Mouse (Mus musculus) forebrain, embryonic 14.5 days (tissue): ENCODE results near the gene Ddn. TPM values are rescaled to one million over a fixed set of nuclear protein-coding genes. Genes with fewer than 3 reads are reported as not detected.
"Not testable (repeated sequence)": the region's sequence is repeated elsewhere in the genome, so short reads cannot be mapped to it uniquely, and the experiment has no call there.

Source experiments
- ATAC-seq: fragments of 200-750 bp; cut with Nextera tagmentation; 2 replicates; pipeline ENCODE4 v1.8.0; 2017; ENCODE audit warnings: mild to moderate bottlenecking, moderate library complexity
- DNase-seq: peaks from one replicate; pipeline ENCODE4 v3.0.0-alpha.2; 2015; ENCODE audit warnings: low spot score
- H3K27ac ChIP-seq: fragments of 300-500 bp; sonication (generic); 2 replicates; pipeline ENCODE4 v1.5.1; 2014; ENCODE audit warnings: low read depth, mild to moderate bottlenecking, control low read depth, low read length, moderate library complexity
- H3K27me3 ChIP-seq: fragments of 300-500 bp; sonication (generic); replicated peaks from 2 replicates; pipeline ENCODE4 v1.6.1; 2014; ENCODE audit warnings: low read length, control low read depth, mixed read lengths; ENCODE audit not compliant: control insufficient read depth, insufficient read depth
- H3K36me3 ChIP-seq: fragments of 300-500 bp; sonication (generic); 2 replicates; pipeline ENCODE4 v1.6.1; 2014; ENCODE audit warnings: low read length, control low read depth; ENCODE audit not compliant: control insufficient read depth, insufficient read depth
- H3K4me1 ChIP-seq: fragments of 300-500 bp; sonication (generic); 2 replicates; pipeline ENCODE4 v1.6.1; 2014; ENCODE audit warnings: antibody characterized with exemption, low read length, control low read depth; ENCODE audit not compliant: control insufficient read depth, insufficient read depth
- H3K4me2 ChIP-seq: fragments of 300-500 bp; sonication (generic); 2 replicates; pipeline ENCODE4 v1.6.1; 2014; ENCODE audit warnings: mild to moderate bottlenecking, control low read depth, low read length
- H3K4me3 ChIP-seq: fragments of 300-500 bp; sonication (generic); 2 replicates; pipeline ENCODE4 v1.5.1; 2014; ENCODE audit warnings: low read depth, low read length, control low read depth
- H3K9ac ChIP-seq: fragments of 300-500 bp; sonication (generic); 2 replicates; pipeline ENCODE4 v1.6.1; 2014; ENCODE audit warnings: mild to moderate bottlenecking, low read length, control low read depth, moderate library complexity
- H3K9me3 ChIP-seq: fragments of 300-500 bp; sonication (generic); replicated peaks from 2 replicates; pipeline ENCODE4 v1.6.1; 2016; ENCODE audit warnings: low read length, control low read depth, mixed read lengths; ENCODE audit not compliant: control insufficient read depth
- WGBS: fragments of 180-500 bp; shearing (Covaris S2); extraction: QIAGEN DNeasy Blood & Tissue Kit; methylation state at CpG from one replicate; pipeline ENCODE4 v1.1.7; 2014; 5-methylcytosine and 5-hydroxymethylcytosine counted together
- polyA plus RNA-seq: library from polyadenylated mRNA; unstranded; fragments of >200 nt; fragmentation: Nextera tagmentation; extraction: Ambion mirVana; gene quantifications from 2 replicates; pipeline ENCODE4 v1.2.1, GENCODE M21; 2014

Ddn gene
- polyA plus RNA-seq, 1 experiment from 2014 or later, result 0.33 TPM

GRCm38 (mm10) chr15:98821403-98821802 is 12.1 kb upstream of the Ddn start:
- Histone ChIP-seq H3K27me3 (no peaks in the 10 kb centered on the region), H3K27ac (no peak overlapping the region), H3K4me1 (no peaks in the 10 kb centered on the region), H3K4me2 (no peak overlapping the region), H3K4me3 (no peak overlapping the region), H3K9me3 (no peaks in the 10 kb centered on the region), H3K36me3 (peaks cover 50% of the 10 kb centered on the region), H3K9ac (no peak overlapping the region)
- WGBS, result 23% methylated on average over 10 of the region's 10 CpGs
- DNase-seq, result no peak
- ATAC-seq, result no peak

GRCm38 (mm10) chr15:98820937-98821336 is 11.6 kb upstream of the Ddn start:
- Histone ChIP-seq H3K9me3 (no peaks in the 10 kb centered on the region), H3K4me1 (no peaks in the 10 kb centered on the region), H3K9ac (no peak overlapping the region), H3K36me3 (peaks cover 50% of the 10 kb centered on the region), H3K4me3 (no peak overlapping the region), H3K27me3 (no peaks in the 10 kb centered on the region), H3K27ac (no peak overlapping the region), H3K4me2 (no peak overlapping the region)
- DNase-seq (no peak), ATAC-seq (no peak)
- WGBS, result 86% methylated on average over 4 of the region's 4 CpGs

- 91% methylated on average over 7 of the region's 7 CpGs for WGBS
- Histone ChIP-seq H3K4me2 (no peak overlapping the region), H3K4me3 (no peak overlapping the region), H3K4me1 (no peaks in the 10 kb centered on the region), H3K27me3 (no peaks in the 10 kb centered on the region), H3K36me3 (peaks cover 60% of the 10 kb centered on the region), H3K27ac (no peak overlapping the region), H3K9ac (no peak overlapping the region), H3K9me3 (no peaks in the 10 kb centered on the region)
- DNase-seq, result no peak
- ATAC-seq, result no peak
Observed at GRCm38 (mm10) chr15:98818171-98818570, 8.9 kb upstream of the Ddn start.

- Histone ChIP-seq H3K9ac (no peak overlapping the region), H3K4me3 (no peak overlapping the region), H3K27me3 (peaks cover 28% of the 10 kb centered on the region), H3K4me2 (no peak overlapping the region), H3K9me3 (no peaks in the 10 kb centered on the region), H3K36me3 (peaks cover 37% of the 10 kb centered on the region), H3K4me1 (no peaks in the 10 kb centered on the region), H3K27ac (no peak overlapping the region)
- ATAC-seq (no peak), DNase-seq (no peak)
- WGBS, result 87% methylated on average over 20 of the region's 20 CpGs
Observed at GRCm38 (mm10) chr15:98812741-98813424, 3.6 kb upstream of the Ddn start.

- not testable (repeated sequence) for ATAC-seq, H3K4me2 ChIP-seq, H3K9ac ChIP-seq, H3K4me3 ChIP-seq, DNase-seq, H3K27ac ChIP-seq, H3K4me1 ChIP-seq, H3K9me3 ChIP-seq
- H3K27me3 ChIP-seq, result peaks cover 55% of the 10 kb centered on the region
- 74% methylated on average over 6 of the region's 6 CpGs for WGBS
- peaks cover 31% of the 10 kb centered on the region for H3K36me3 ChIP-seq
Observed at GRCm38 (mm10) chr15:98810212-98810611, 922 bp upstream of the Ddn start.

- H3K27ac ChIP-seq, result no peak overlapping the region
- peak overlapping the region; percentile 65 for H3K4me2 ChIP-seq
- peaks cover 6% of the 10 kb centered on the region; the same call in 1 of the 2 replicates for H3K4me1 ChIP-seq
- peaks cover 17% of the 10 kb centered on the region for H3K36me3 ChIP-seq
- no peak overlapping the region for H3K4me3 ChIP-seq
- DNase-seq, result no peak
- ATAC-seq, result no peak
- H3K27me3 ChIP-seq, result peaks cover 70% of the 10 kb centered on the region
- H3K9me3 ChIP-seq, result no peaks in the 10 kb centered on the region
- H3K9ac ChIP-seq, result no peak overlapping the region
- 7% methylated on average over 6 of the region's 6 CpGs for WGBS
Observed at GRCm38 (mm10) chr15:98808651-98809134, 597 bp downstream of the Ddn start.

- Histone ChIP-seq H3K27me3 (peaks cover 76% of the 10 kb centered on the region), H3K4me1 (peaks cover 6% of the 10 kb centered on the region; the same call in 1 of the 2 replicates), H3K36me3 (peaks cover 11% of the 10 kb centered on the region), H3K9ac (peak overlapping the region; percentile 55; the same call in 1 of the 2 replicates), H3K4me2 (peak overlapping the region; percentile 65), H3K9me3 (no peaks in the 10 kb centered on the region), H3K4me3 (peak overlapping the region; percentile 36), H3K27ac (no peak overlapping the region)
- ATAC-seq (peak; percentile 33; the same call in 1 of the 2 replicates), DNase-seq (peak; percentile 60)
- WGBS, result under 1% methylated on average over 32 of the region's 34 CpGs
Observed at GRCm38 (mm10) chr15:98807895-98808650, 1.2 kb downstream of the Ddn start.

- no peak overlapping the region for H3K27ac ChIP-seq
- peak overlapping the region; percentile 36 for H3K4me3 ChIP-seq
- no peaks in the 10 kb centered on the region for H3K9me3 ChIP-seq
- DNase-seq, result no peak
- ATAC-seq, result no peak
- WGBS, result under 1% methylated on average over 54 of the region's 58 CpGs
- peaks cover 6% of the 10 kb centered on the region; the same call in 1 of the 2 replicates for H3K4me1 ChIP-seq
- peak overlapping the region; percentile 65 for H3K4me2 ChIP-seq
- H3K27me3 ChIP-seq, result peaks cover 86% of the 10 kb centered on the region
- peak overlapping the region; percentile 55; the same call in 1 of the 2 replicates for H3K9ac ChIP-seq
- 0 out of 2 replicates have a peak, but pooled peaks cover 3% of the 10 kb centered on the region for H3K36me3 ChIP-seq
Observed at GRCm38 (mm10) chr15:98806809-98807770, 2.2 kb downstream of the Ddn start.
